Mouse (Mus musculus) adrenal gland, postnatal 36 days (tissue): ENCODE measurements at regions not wholly inside any gene's neighbourhood (a gene's known extent, or its start where the extent isn't known, plus 50 kb on each side); places are given as distances from the start of the nearest gene placed in this dataset.
A peak's percentile ranks its signal among the peaks of the same experiment; 100 is the strongest.

Source experiments
- DNase-seq, 2 experiments: peaks; one replicate each; pipeline ENCODE4 v3.0.0; 2021; ENCODE audit warnings: mixed read lengths in 1 of 2

DNA sequence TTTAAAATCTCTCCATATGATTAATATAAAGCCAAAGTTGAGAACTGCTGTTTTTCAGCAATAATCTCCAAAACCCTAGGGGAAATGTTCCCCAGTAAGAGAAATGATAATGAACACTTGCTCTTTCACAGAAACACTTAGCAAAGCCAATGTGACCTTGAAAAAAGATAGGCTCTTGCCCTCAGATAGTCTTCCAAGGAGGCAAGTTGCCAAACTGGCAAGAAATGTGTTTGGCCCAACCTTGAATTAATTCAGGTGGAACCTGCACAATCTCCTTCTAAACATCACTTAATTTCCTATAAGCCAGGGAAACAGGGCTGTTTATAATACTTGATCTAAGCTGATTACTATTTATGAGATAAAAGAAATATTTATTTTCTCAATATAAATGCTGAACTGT, 244.0 kb upstream of the Gnaz start:
- peak in 1 of 2 experiments; percentile 12 for DNase-seq

DNA sequence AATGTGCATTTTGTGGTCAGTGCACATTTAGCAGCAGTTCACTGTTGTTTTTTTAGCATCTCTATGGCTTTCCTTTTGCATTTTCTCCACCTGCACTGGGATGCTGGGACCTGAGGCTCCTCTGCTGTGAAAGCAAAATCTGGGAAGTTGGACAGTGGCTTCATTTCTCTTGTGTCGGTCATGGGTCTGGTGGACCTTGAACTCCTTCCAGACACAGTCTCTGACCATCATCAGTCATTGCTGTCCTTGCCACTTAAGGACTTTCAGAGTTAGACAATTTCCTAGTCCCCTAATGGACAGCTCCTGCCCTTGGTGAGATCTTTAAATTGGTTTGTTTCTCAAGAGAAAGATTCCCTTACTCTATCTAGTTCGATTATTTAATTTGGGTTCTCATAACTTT, 217.5 kb upstream of the Gnaz start:
- DNase-seq, result peak; percentile 12 to 32

DNA sequence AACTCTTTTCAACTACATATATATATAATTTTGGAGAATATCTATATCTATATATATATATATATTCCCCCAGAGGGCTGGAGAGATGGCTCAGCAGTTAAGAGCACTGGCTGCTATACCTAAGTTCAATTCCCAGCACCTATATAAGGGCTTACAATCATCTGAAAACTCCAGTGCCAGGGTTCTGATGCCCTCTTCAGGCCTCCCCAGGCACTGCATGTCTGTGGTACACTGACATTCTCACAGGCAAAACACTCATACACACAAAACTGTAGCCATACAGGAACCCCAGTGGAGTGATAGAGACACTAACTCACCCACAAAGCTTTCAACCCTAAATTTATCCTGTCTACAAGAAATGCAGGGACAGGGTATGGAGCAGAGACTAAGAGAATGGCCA, 216.1 kb upstream of the Gnaz start:
- DNase-seq, result no peak

DNA sequence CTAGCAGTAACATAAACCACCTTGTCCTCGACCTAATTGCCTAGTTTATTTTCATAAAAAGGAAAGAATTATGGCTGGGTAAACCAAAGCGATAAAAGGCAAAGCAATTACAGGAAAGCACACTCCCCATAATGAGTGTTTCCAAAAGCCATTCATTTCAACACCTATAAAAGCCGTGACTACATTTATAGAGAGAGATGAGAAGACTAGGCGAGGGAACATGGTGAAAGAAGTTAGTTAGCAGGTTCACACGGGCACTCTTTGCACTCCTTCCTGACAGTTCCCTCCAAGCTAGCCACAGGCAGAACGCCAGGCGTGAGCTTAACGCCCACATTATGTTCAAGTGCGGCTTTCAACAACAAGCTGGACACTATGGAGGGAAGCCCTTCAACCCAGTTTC, 206.2 kb upstream of the Gnaz start:
- no peak for DNase-seq

DNA sequence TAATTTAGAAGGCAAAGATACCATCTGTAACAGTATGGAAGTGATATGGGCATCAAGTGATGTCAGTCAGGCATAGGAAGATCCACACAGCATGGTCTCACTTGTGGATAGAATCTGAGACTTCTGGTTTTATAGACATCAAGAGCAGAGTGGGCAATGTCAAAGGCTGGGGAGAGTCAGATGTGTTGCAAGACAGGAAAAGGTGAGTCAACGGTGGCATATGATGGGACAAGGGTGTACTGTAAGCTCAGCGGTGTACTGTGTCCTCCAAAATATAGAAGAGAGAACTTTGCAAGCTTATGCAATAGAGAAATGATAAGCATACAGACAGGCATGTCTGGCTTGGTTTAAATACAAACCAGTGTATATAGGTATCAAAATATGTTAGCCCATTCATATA, 177.7 kb upstream of the Gnaz start:
- DNase-seq, result no peak

DNA sequence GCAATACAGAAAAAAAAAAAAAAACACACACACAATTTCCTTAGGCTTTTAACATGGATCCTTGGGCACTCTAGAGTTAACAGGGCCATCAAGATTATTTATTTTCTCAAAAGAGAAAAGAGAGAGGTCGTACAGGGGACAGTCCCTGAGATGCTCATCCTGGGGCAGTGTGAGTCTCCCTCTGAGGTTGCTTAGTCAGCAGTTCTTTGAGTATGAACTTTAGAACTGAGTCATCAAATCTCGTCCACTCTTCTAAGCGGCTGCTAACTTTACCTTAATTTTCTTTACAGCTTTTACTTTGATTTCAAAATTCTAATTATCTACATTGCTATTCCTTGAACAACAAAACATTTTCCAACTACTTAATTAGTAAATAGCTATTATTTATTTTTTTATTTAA, 177.0 kb upstream of the Gnaz start:
- DNase-seq, result no peak

DNA sequence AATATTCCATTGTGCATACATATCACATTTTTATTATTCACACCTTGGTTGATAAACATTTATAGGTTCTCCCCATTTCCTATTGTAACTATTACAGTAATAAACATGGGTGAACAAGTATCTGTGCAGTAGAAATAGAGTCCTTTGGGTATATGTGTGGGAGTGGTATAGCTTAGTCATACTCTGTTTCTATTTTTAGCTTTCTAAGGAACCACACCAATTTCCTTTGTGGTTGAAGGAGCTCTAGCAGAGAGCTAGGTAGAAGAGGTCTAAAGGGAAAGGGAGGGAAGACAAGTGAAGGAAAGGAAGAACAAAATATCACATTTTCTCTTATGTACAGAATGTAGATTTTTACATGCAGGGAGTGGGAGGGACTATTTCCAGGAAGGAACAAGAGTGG, 143.6 kb upstream of the Gnaz start:
- DNase-seq, result no peak

DNA sequence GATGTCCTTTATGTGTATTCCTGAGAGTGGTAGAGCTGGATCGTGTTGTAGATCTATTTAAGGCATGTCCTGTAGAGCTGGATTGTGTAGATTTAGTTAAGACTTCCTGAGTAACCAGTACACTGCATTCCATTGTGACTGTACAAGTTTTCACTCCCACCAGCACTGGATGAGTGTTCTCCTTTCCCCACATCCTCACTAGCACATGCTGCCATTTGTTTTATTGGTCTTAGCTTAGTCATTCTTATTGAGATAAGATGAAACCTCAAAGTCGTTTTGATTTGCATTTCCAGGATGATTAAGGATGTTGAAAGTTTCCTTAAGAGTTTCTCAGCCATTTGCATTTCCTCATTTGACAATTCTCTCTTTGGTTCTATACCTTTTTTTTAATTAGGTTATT, 132.6 kb upstream of the Gnaz start:
- DNase-seq, result no peak

DNA sequence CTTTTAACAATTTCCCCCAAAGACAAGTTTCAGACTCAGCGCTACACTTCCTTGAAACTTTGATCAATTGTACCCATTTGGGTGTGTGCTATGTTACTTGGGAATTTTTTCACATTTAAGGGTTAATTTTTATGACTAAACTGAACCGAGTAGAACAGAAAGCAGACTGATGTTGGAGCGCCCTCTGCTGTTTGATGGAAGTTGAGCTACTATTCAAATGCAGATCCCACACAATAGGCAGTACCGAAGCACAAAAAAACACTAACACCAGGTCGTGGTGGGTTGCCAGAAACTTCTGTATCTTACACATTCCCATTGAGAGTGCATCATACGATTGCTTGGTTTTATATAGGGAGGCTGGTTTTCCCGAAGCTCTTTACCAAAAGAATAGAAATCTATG, 118.6 kb upstream of the Gnaz start:
- DNase-seq, result peak; percentile 72 to 80

DNA sequence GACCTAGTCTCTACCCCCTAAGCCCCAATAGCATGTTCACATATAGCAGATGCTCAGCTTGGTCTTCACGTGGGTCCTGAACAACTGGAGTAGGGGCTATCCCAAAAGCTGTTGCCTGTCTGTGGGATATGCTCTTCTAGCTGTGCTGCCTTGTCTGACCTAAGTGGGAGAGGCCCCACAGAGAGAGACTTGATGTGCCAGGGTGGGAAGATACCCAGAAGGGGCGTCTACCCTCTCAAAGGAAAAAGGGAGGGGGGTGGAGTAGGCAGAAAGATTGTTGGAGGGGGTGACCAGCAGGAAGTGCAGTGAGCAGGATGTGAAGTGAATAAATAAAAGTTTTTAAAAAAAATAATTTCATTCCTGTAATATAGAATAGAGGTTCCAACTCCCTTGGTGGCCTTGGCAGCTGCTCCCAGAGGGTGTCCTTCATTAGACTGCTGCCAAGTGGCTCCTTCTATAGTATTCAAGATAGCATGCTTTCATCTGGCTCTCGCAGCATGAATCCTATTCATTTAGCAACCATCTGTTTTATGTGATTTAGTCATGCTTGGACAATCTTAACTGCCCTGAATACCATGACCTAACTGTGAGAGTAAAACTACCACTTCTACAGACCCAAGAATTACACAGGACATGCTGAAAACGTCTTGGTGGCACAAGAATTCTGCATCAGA, 111.8 kb upstream of the Gnaz start:
- DNase-seq, result no peak
